Mouse (Mus musculus): ENCODE data around the gene Pkmyt1.
"Not testable (repeated sequence)": the region's sequence is repeated elsewhere in the genome, so short reads cannot be mapped to it uniquely, and the experiment has no call there.

Gene Pkmyt1

GRCm38 (mm10) chr17:23748631-23749391 lies 22.7 kb downstream of the Pkmyt1 start:
- DNase-seq, result peak; percentile 77

- DNase-seq, result no peak
Measured at GRCm38 (mm10) chr17:23749400-23750191, 23.5 kb downstream of the Pkmyt1 start.

- DNase-seq, result no peak
Measured at GRCm38 (mm10) chr17:23755689-23756088, 29.6 kb downstream of the Pkmyt1 start.

GRCm38 (mm10) chr17:23757581-23757980 lies 31.4 kb downstream of the Pkmyt1 start:
- DNase-seq, result no peak

- DNase-seq, result peak; percentile 65
Measured at GRCm38 (mm10) chr17:23758801-23759200, 32.7 kb downstream of the Pkmyt1 start.

GRCm38 (mm10) chr17:23760231-23760630 lies 34.1 kb downstream of the Pkmyt1 start:
- DNase-seq, result no peak

- no peak for DNase-seq
Measured at GRCm38 (mm10) chr17:23761155-23761554, 35.0 kb downstream of the Pkmyt1 start.

GRCm38 (mm10) chr17:23762976-23763375 lies 36.8 kb downstream of the Pkmyt1 start:
- peak; percentile 71 for DNase-seq

- no peak for DNase-seq
Measured at GRCm38 (mm10) chr17:23770493-23770892, 44.4 kb downstream of the Pkmyt1 start.

- no peak for DNase-seq
Measured at GRCm38 (mm10) chr17:23770896-23771283, 44.8 kb downstream of the Pkmyt1 start.

- peak; percentile 100 for DNase-seq
Measured at GRCm38 (mm10) chr17:23771284-23772218, 45.4 kb downstream of the Pkmyt1 start, which contains the start of gene Flywch1. Gene Flywch1 (minus strand): TSS chr17:23771602.

GRCm38 (mm10) chr17:23772219-23772556 lies 46.1 kb downstream of the Pkmyt1 start:
- not testable (repeated sequence) for DNase-seq

GRCm38 (mm10) chr17:23773676-23774075 lies 47.5 kb downstream of the Pkmyt1 start:
- no peak for DNase-seq

- DNase-seq, result peak; percentile 79
Measured at GRCm38 (mm10) chr17:23774090-23774489, 48.0 kb downstream of the Pkmyt1 start.

- DNase-seq, result no peak
Measured at GRCm38 (mm10) chr17:23776216-23776615, 50.1 kb downstream of the Pkmyt1 start.

- no peak for DNase-seq
Measured at GRCm38 (mm10) chr17:23777141-23777540, 51.0 kb downstream of the Pkmyt1 start.

- no peak for DNase-seq
Measured at GRCm38 (mm10) chr17:23778447-23778846, 52.3 kb downstream of the Pkmyt1 start.

GRCm38 (mm10) chr17:23783352-23783751 lies 57.2 kb downstream of the Pkmyt1 start:
- DNase-seq, result no peak

GRCm38 (mm10) chr17:23785561-23786471 lies 59.7 kb downstream of the Pkmyt1 start, which contains the start of gene Flywch2:
Gene Flywch2 (minus strand): TSS chr17:23786081.
- peak; percentile 98 for DNase-seq
